Mouse (Mus musculus) stomach, postnatal 0 days (tissue): ENCODE measurements around the gene Lpp. TPM values are rescaled to one million over a fixed set of nuclear protein-coding genes. Genes with fewer than 3 reads are reported as not detected.

Experiments
- ATAC-seq: fragments of 200-750 bp; cut with Nextera tagmentation; 2 replicates; pipeline ENCODE4 v1.8.0; 2017; ENCODE audit not compliant: low FRiP score, low TSS enrichment
- DNase-seq: peaks from one replicate; pipeline ENCODE4 v3.0.0-alpha.2; 2016; ENCODE audit warnings: low spot score
- H3K27ac ChIP-seq: fragments of 300-500 bp; sonication (generic); replicated peaks from 2 replicates; pipeline ENCODE4 v1.5.1; 2014; ENCODE audit warnings: mild to moderate bottlenecking, control low read depth
- H3K27me3 ChIP-seq: fragments of 300-500 bp; sonication (generic); 2 replicates; pipeline ENCODE4 v1.6.1; 2014; ENCODE audit warnings: low read length; ENCODE audit not compliant: control insufficient read depth, insufficient read depth
- H3K36me3 ChIP-seq: fragments of 300-500 bp; sonication (generic); 2 replicates; pipeline ENCODE4 v1.6.1; 2014; ENCODE audit warnings: low read length, mixed read lengths; ENCODE audit not compliant: control insufficient read depth, insufficient read depth
- H3K4me1 ChIP-seq: fragments of 300-500 bp; sonication (generic); replicated peaks from 2 replicates; pipeline ENCODE4 v1.6.1; 2014; ENCODE audit warnings: antibody characterized with exemption; ENCODE audit not compliant: control insufficient read depth, insufficient read depth
- H3K4me2 ChIP-seq: fragments of 300-500 bp; sonication (generic); replicated peaks from 2 replicates; pipeline ENCODE4 v1.6.1; 2014; ENCODE audit warnings: low read depth, mild to moderate bottlenecking, control low read depth, moderate library complexity
- H3K4me3 ChIP-seq: fragments of 300-500 bp; sonication (generic); 2 replicates; pipeline ENCODE4 v1.5.1; 2014; ENCODE audit warnings: low read depth, low read length, control low read depth
- H3K9ac ChIP-seq: fragments of 300-500 bp; sonication (generic); 2 replicates; pipeline ENCODE4 v1.6.1; 2014; ENCODE audit warnings: mild to moderate bottlenecking, low read length, control low read depth, mixed read lengths
- H3K9me3 ChIP-seq: fragments of 300-500 bp; sonication (generic); 2 replicates; pipeline ENCODE4 v1.6.1; 2016; ENCODE audit warnings: low read length; ENCODE audit not compliant: control insufficient read depth
- CTCF ChIP-seq: IDR thresholded peaks from 2 replicates; pipeline ENCODE4 v1.5.1; 2016; ENCODE audit warnings: antibody characterized with exemption, low read depth, mild to moderate bottlenecking, moderate library complexity
- EP300 ChIP-seq: optimal IDR thresholded peaks from 2 replicates; pipeline ENCODE3; 2016; ENCODE audit warnings: antibody characterized with exemption
- WGBS: fragments of 180-500 bp; shearing (Covaris S2); extraction: QIAGEN DNeasy Blood & Tissue Kit; methylation state at CpG from one replicate; pipeline ENCODE4 v1.1.7; 2014; 5-methylcytosine and 5-hydroxymethylcytosine counted together
- polyA plus RNA-seq: library from polyadenylated mRNA; unstranded; fragments of >200 nt; fragmentation: Nextera tagmentation; extraction: Ambion mirVana; gene quantifications from 2 replicates; pipeline ENCODE4 v1.2.1, GENCODE M21; 2015

The Lpp gene
- polyA plus RNA-seq, 1 experiment from 2014 or later: 51.3 TPM

GRCm38 (mm10) chr16:24469313-24469712, 76.0 kb downstream of the Lpp start:
- ATAC-seq: peak; percentile 55; the same call in 1 of the 2 replicates
- H3K4me1 ChIP-seq: peaks cover 3% of the 10 kb centered on the region; the same call in 1 of the 2 replicates
- H3K27ac ChIP-seq: no peak overlapping the region
- 33% methylated on average over 3 of the region's 3 CpGs for WGBS
- H3K36me3 ChIP-seq: no peaks in the 10 kb centered on the region
- DNase-seq: no peak
- no peak overlapping the region for H3K4me3 ChIP-seq
- no peaks in the 10 kb centered on the region for H3K9me3 ChIP-seq
- H3K27me3 ChIP-seq: no peaks in the 10 kb centered on the region
- H3K4me2 ChIP-seq: no peak overlapping the region
- no peak for TF ChIP-seq EP300
- no peak for TF ChIP-seq CTCF
- no peak overlapping the region for H3K9ac ChIP-seq

GRCm38 (mm10) chr16:24470601-24471000, 77.3 kb downstream of the Lpp start:
- DNase-seq (no peak), ATAC-seq (no peak)
- TF ChIP-seq EP300: no peak
- no peak for TF ChIP-seq CTCF
- Histone ChIP-seq H3K4me2 (no peak overlapping the region), H3K9ac (no peak overlapping the region), H3K9me3 (no peaks in the 10 kb centered on the region), H3K27ac (no peak overlapping the region; the same call in 1 of the 2 replicates), H3K27me3 (no peaks in the 10 kb centered on the region), H3K4me3 (no peak overlapping the region), H3K4me1 (peaks cover 4% of the 10 kb centered on the region; the same call in 1 of the 2 replicates), H3K36me3 (no peaks in the 10 kb centered on the region)
- 53% methylated on average over 1 of the region's 1 CpGs for WGBS

- no peaks in the 10 kb centered on the region for H3K27me3 ChIP-seq
- H3K4me1 ChIP-seq: peaks cover 9% of the 10 kb centered on the region; the same call in 1 of the 2 replicates
- no peak overlapping the region for H3K4me3 ChIP-seq
- H3K36me3 ChIP-seq: no peaks in the 10 kb centered on the region
- no peaks in the 10 kb centered on the region for H3K9me3 ChIP-seq
- DNase-seq (no peak), ATAC-seq (no peak)
- H3K9ac ChIP-seq: no peak overlapping the region
- WGBS: 68% methylated on average over 4 of the region's 4 CpGs
- no peak overlapping the region; the same call in 1 of the 2 replicates for H3K27ac ChIP-seq
- no peak for TF ChIP-seq CTCF
- TF ChIP-seq EP300: no peak
- no peak overlapping the region for H3K4me2 ChIP-seq
Measured at GRCm38 (mm10) chr16:24471029-24471428, 77.7 kb downstream of the Lpp start.

GRCm38 (mm10) chr16:24471801-24472200, 78.5 kb downstream of the Lpp start:
- no peaks in the 10 kb centered on the region for H3K36me3 ChIP-seq
- DNase-seq: no peak
- peaks cover 11% of the 10 kb centered on the region; the same call in 1 of the 2 replicates for H3K4me1 ChIP-seq
- H3K9me3 ChIP-seq: no peaks in the 10 kb centered on the region
- H3K4me3 ChIP-seq: no peak overlapping the region
- H3K9ac ChIP-seq: no peak overlapping the region; the same call in 1 of the 2 replicates
- H3K4me2 ChIP-seq: no peak overlapping the region
- 75% methylated on average over 1 of the region's 1 CpGs for WGBS
- no peak overlapping the region for H3K27ac ChIP-seq
- TF ChIP-seq CTCF: no peak
- no peak for TF ChIP-seq EP300
- no peak for ATAC-seq
- no peaks in the 10 kb centered on the region for H3K27me3 ChIP-seq

GRCm38 (mm10) chr16:24473966-24474365, 80.7 kb downstream of the Lpp start:
- Histone ChIP-seq H3K36me3 (no peaks in the 10 kb centered on the region), H3K9ac (no peak overlapping the region), H3K4me3 (no peak overlapping the region), H3K9me3 (no peaks in the 10 kb centered on the region), H3K4me1 (peaks cover 11% of the 10 kb centered on the region; the same call in 1 of the 2 replicates), H3K27me3 (no peaks in the 10 kb centered on the region), H3K4me2 (no peak overlapping the region), H3K27ac (no peak overlapping the region)
- TF ChIP-seq CTCF: no peak
- TF ChIP-seq EP300: no peak
- ATAC-seq (no peak), DNase-seq (no peak)
- WGBS: 57% methylated on average over 3 of the region's 3 CpGs

GRCm38 (mm10) chr16:24474781-24475180, 81.5 kb downstream of the Lpp start:
- Histone ChIP-seq H3K27ac (no peak overlapping the region), H3K4me1 (peaks cover 10% of the 10 kb centered on the region; the same call in 1 of the 2 replicates), H3K4me3 (no peak overlapping the region), H3K36me3 (no peaks in the 10 kb centered on the region), H3K9ac (no peak overlapping the region), H3K9me3 (no peaks in the 10 kb centered on the region), H3K4me2 (no peak overlapping the region), H3K27me3 (no peaks in the 10 kb centered on the region)
- ATAC-seq: 0 out of 2 replicates have a peak, but pooled peaks have one; percentile 43
- no peak for DNase-seq
- TF ChIP-seq EP300: no peak
- WGBS: 52% methylated on average over 6 of the region's 6 CpGs
